In genomic region chr19:58829575-58829974, GRCm38 (mm10) we compare ENCODE assay signal across 11 mouse cellular contexts. TPM values are rescaled to one million over a fixed set of nuclear protein-coding genes. Genes with fewer than 3 reads are reported as not detected.
DNase-seq lines count a peak whose midpoint lies in the region; ATAC-seq and TF ChIP-seq lines count a peak whose summit lies in the region.
"Had no signal": no experiment of that assay in that cellular context is flagged by ENCODE, and none has a peak within 500 bp of the region (broad histone marks: within the 10 kb centered on the region; RNA-seq: fewer than 3 reads in every experiment).

No protein-coding gene starts in this region.

- no peak overlapping the region for H3K4me3 ChIP-seq in midbrain, embryonic 14.5 days (replicated peaks; ENCODE audit: low read depth, low read length)
- no peak overlapping the region for H3K4me3 ChIP-seq in stomach, postnatal 0 days (ENCODE audit: low read depth, low read length)

- no peaks in the 10 kb centered on the region; the same call in 1 of the 2 replicates for H3K9me3 ChIP-seq in midbrain, embryonic 14.5 days (ENCODE audit: control insufficient read depth, low read length)
- no peaks in the 10 kb centered on the region for H3K9me3 ChIP-seq in stomach, postnatal 0 days (ENCODE audit: control insufficient read depth, low read length)

- 49% methylated on average over 5 of the region's 5 CpGs for WGBS in midbrain, embryonic 14.5 days
- WGBS in stomach, postnatal 0 days = 70% methylated on average over 5 of the region's 5 CpGs

- no peak overlapping the region for H3K9ac ChIP-seq in midbrain, embryonic 14.5 days (replicated peaks; ENCODE audit: low read length)
- no peak overlapping the region for H3K9ac ChIP-seq in stomach, postnatal 0 days (ENCODE audit: low read length)

- H3K27me3 ChIP-seq in midbrain, embryonic 14.5 days (ENCODE audit: control insufficient read depth, insufficient read depth, low read length) = no peaks in the 10 kb centered on the region
- H3K27me3 ChIP-seq in stomach, postnatal 0 days (ENCODE audit: control insufficient read depth, insufficient read depth, low read length) = no peaks in the 10 kb centered on the region

- ATAC-seq in midbrain, embryonic 14.5 days (ENCODE audit: low FRiP score, low TSS enrichment) = 0 out of 2 replicates have a peak, but pooled peaks have one; percentile 51
- no peak for ATAC-seq in stomach, postnatal 0 days (ENCODE audit: low FRiP score, low TSS enrichment)

- peaks cover 12% of the 10 kb centered on the region for H3K4me1 ChIP-seq in midbrain, embryonic 14.5 days (ENCODE audit: control insufficient read depth, insufficient read depth, low read length)
- no peaks in the 10 kb centered on the region for H3K4me1 ChIP-seq in stomach, postnatal 0 days (replicated peaks; ENCODE audit: control insufficient read depth, insufficient read depth)

- TF ChIP-seq EP300 in stomach, postnatal 0 days (optimal IDR thresholded peaks at IDR 0.05) = no peak

- 0 out of 2 replicates have a peak overlapping the region, but pooled peaks have one; percentile 4 for H3K27ac ChIP-seq in midbrain, embryonic 14.5 days (replicated peaks; ENCODE audit: low read depth, low read length)
- no peak overlapping the region for H3K27ac ChIP-seq in stomach, postnatal 0 days (replicated peaks)

- no peak for TF ChIP-seq CTCF in stomach, postnatal 0 days (IDR thresholded peaks at IDR 0.05; ENCODE audit: low read depth)

- DNase-seq in gastrocnemius, postnatal 10 days = peak; percentile 44
- DNase-seq in gastrocnemius, adult 8-10 months (ENCODE audit: low spot score in 2 of 2) = no peak
- peak; percentile 65 for DNase-seq in cerebellum, adult 11-12 months
- peak; percentile 72 to 86 for DNase-seq in kidney, postnatal 25 days
- DNase-seq in midbrain, embryonic 14.5 days = peak; percentile 55
- no peak for DNase-seq in T-cell, adult 2 months (ENCODE audit: low spot score)
- no peak for DNase-seq in stomach, postnatal 0 days (ENCODE audit: low spot score)
- no peak for DNase-seq in spleen, postnatal 4 days (ENCODE audit: low spot score in 2 of 2)

- peaks cover 5% of the 10 kb centered on the region; the same call in 1 of the 2 replicates for H3K36me3 ChIP-seq in midbrain, embryonic 14.5 days (ENCODE audit: control insufficient read depth, insufficient read depth, low read length)
- no peaks in the 10 kb centered on the region for H3K36me3 ChIP-seq in stomach, postnatal 0 days (ENCODE audit: control insufficient read depth, insufficient read depth, low read length)

- H3K4me2 ChIP-seq in midbrain, embryonic 14.5 days (ENCODE audit: low read length) = no peak overlapping the region
- H3K4me2 ChIP-seq in stomach, postnatal 0 days (replicated peaks; ENCODE audit: low read depth) = no peak overlapping the region

RNA-seq across cellular contexts. Expression of gene 1700019N19Rik, which starts 35.3 kb away (rescaled TPM):
- total RNA-seq in gastrocnemius, postnatal 10 days (2021) = not detected
- not detected for total RNA-seq in gastrocnemius, adult 8-10 months (2022)
- not detected in 2 replicates for polyA plus RNA-seq in midbrain, embryonic 14.5 days (2014; fragmentation: Nextera tagmentation; extraction: Ambion mirVana)
- 0.10 TPM in 1 of 2 replicates, not detected in the other for polyA plus RNA-seq in stomach, postnatal 0 days (2015; fragmentation: Nextera tagmentation; extraction: Ambion mirVana)
- total RNA-seq: heart, adult 18-20 months had no signal
- polyA plus RNA-seq: liver, embryonic 16.5 days; small intestine, adult 2 months had no signal

Comparison
In these comparisons a context has a peak if more than half of its experiments do, and no peak if none do; other contexts are left out.
1. DNase-seq: peak in gastrocnemius, postnatal 10 days (single experiment), cerebellum, adult 11-12 months (single experiment), kidney, postnatal 25 days (2 of 2) and midbrain, embryonic 14.5 days (single experiment); none in gastrocnemius, adult 8-10 months (0 of 2), T-cell, adult 2 months (single experiment), stomach, postnatal 0 days (single experiment) and spleen, postnatal 4 days (0 of 2).